Mouse (Mus musculus) layer of hippocampus, adult 9-11 months (tissue): ENCODE data around the gene Rpl3l.
"Not testable (repeated sequence)": the region's sequence is repeated elsewhere in the genome, so short reads cannot be mapped to it uniquely, and the experiment has no call there.

Experiments used
- DNase-seq: peaks from one replicate; pipeline ENCODE4 v3.0.0; 2022

The Rpl3l gene

GRCm38 (mm10) chr17:24720616-24721015, 7.0 kb upstream of the Rpl3l start:
- not testable (repeated sequence) for DNase-seq

- DNase-seq = not testable (repeated sequence)
Observed at GRCm38 (mm10) chr17:24721383-24721955, 6.2 kb upstream of the Rpl3l start.

GRCm38 (mm10) chr17:24722220-24722924, 5.2 kb upstream of the Rpl3l start:
- no peak for DNase-seq

- DNase-seq = no peak
Observed at GRCm38 (mm10) chr17:24723122-24723880, 4.3 kb upstream of the Rpl3l start.

- DNase-seq = no peak
Observed at GRCm38 (mm10) chr17:24723881-24724180, 3.8 kb upstream of the Rpl3l start.

- DNase-seq = peak; percentile 95
Observed at GRCm38 (mm10) chr17:24724184-24724583, 3.4 kb upstream of the Rpl3l start, which contains the start of gene Ndufb10. Ndufb10 (minus strand) TSS chr17:24724478.

- no peak for DNase-seq
Observed at GRCm38 (mm10) chr17:24725637-24726390, 1.8 kb upstream of the Rpl3l start.

- no peak for DNase-seq
Observed at GRCm38 (mm10) chr17:24728184-24728583, 564 bp downstream of the Rpl3l start.

- no peak for DNase-seq
Observed at GRCm38 (mm10) chr17:24729067-24729466, 1.4 kb downstream of the Rpl3l start.

GRCm38 (mm10) chr17:24730787-24731186, 3.2 kb downstream of the Rpl3l start:
- DNase-seq = no peak

GRCm38 (mm10) chr17:24732233-24732935, 4.8 kb downstream of the Rpl3l start:
- DNase-seq = no peak

GRCm38 (mm10) chr17:24733434-24734050, 5.9 kb downstream of the Rpl3l start:
- DNase-seq = no peak

- no peak for DNase-seq
Observed at GRCm38 (mm10) chr17:24734513-24734912, 6.9 kb downstream of the Rpl3l start.

- no peak for DNase-seq
Observed at GRCm38 (mm10) chr17:24735446-24735845, 7.8 kb downstream of the Rpl3l start.

- DNase-seq = peak; percentile 97
Observed at GRCm38 (mm10) chr17:24736330-24737051, 8.9 kb downstream of the Rpl3l start, which contains the start of gene Msrb1. Msrb1 (plus strand) TSS chr17:24736642.

GRCm38 (mm10) chr17:24737135-24737810, 9.7 kb downstream of the Rpl3l start:
- no peak for DNase-seq

- no peak for DNase-seq
Observed at GRCm38 (mm10) chr17:24738238-24738637, 10.6 kb downstream of the Rpl3l start.

- no peak for DNase-seq
Observed at GRCm38 (mm10) chr17:24739926-24740325, 12.3 kb downstream of the Rpl3l start.

GRCm38 (mm10) chr17:24742307-24742706, 14.7 kb downstream of the Rpl3l start:
- peak; percentile 48 for DNase-seq

- no peak for DNase-seq
Observed at GRCm38 (mm10) chr17:24743896-24744295, 16.3 kb downstream of the Rpl3l start.

- no peak for DNase-seq
Observed at GRCm38 (mm10) chr17:24744381-24744780, 16.8 kb downstream of the Rpl3l start.
